Mouse (Mus musculus) gastrocnemius, adult 8-10 months (tissue): ENCODE results near the gene Gm9507. TPM values are rescaled to one million over a fixed set of nuclear protein-coding genes. Genes with fewer than 3 reads are reported as not detected.
"Not testable (repeated sequence)": the region's sequence is repeated elsewhere in the genome, so short reads cannot be mapped to it uniquely, and the experiment has no call there.

ENCODE experiments used
- DNase-seq, 2 experiments: peaks; one replicate each; pipeline ENCODE4 v3.0.0; 2022; ENCODE audit warnings: low spot score in 2 of 2
- total RNA-seq, 4 experiments: library from RNA; stranded (reverse); gene quantifications; 2 replicates each; pipeline ENCODE4 v1.2.4; 2022

Gene Gm9507
- total RNA-seq: not detected

DNA sequence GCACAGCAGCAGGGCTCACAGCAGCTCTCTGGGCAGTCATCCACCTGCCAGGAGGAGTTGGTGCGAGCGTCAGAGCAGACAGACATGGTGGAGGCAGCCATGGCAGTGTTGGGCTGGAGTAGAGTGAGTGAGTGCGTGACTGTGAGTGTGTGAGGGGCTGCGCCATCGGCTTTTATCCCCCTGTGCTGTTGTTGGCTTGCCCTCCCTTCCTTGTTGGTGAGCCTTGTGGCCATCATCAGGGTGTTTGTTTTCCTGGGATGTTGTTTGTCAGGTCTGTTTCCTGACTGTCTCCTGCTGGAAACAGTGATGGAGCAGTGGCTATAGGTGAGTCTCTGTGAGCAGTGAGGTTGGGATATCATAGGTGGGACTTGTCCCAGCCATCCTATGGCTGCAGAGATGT, at the start of gene Gm9507:
Gene Gm9507 (minus strand): TSS at position 101 of the 400 bp plus-strand sequence.
- DNase-seq: no peak

GRCm38 (mm10) chr10:77852559-77852958, 40.9 kb upstream of the Gm9507 start, which contains the start of gene Gm10318:
TSS of gene Gm10318 (plus strand) at chr10:77852859.
- DNase-seq: no peak

GRCm38 (mm10) chr10:77847538-77847937, 35.9 kb upstream of the Gm9507 start:
- no peak for DNase-seq

DNA sequence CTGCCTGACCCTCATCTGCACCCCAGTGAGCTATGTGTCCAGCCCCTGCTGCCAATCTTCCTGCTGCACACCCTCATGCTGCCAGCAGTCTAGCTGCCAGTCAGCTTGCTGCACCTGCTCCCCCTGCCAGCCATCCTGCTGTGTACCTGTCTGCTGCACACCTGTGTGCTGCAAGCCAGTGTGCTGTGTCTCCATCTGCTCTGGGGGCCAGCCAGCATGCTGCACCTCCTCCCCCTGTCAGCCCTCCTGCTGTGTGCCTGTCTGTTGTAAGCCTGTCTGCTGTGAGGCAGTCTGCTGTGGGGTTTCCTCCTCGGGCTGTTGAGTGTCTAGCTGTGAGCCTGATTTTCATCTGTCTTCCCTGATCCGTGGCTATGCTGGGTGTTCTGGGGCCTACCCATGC, 35.3 kb upstream of the Gm9507 start:
- no peak for DNase-seq

DNA sequence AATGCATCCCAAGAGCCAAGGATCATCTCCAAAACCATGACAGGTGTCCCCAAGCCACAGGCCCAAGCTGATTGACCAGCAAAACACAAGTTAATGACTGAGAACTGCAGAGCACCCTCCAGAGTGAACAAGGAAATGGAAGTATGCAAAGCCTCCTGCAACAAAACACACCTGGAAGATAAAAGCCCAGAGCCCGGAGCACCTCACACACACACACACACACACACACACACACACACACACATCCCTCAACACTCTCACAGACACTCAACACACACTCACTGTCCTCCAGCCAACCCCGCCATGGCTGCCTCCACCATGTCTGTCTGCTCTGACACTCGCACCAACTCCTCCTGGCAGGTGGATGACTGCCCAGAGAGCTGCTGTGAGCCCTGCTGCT, 34.9 kb upstream of the Gm9507 start, which contains the start of gene Gm36176:
Gene Gm36176 (plus strand): TSS at position 301 of the 400 bp plus-strand sequence.
- DNase-seq: no peak

- no peak for DNase-seq
Observed at GRCm38 (mm10) chr10:77839006-77839405, 27.4 kb upstream of the Gm9507 start.

DNA sequence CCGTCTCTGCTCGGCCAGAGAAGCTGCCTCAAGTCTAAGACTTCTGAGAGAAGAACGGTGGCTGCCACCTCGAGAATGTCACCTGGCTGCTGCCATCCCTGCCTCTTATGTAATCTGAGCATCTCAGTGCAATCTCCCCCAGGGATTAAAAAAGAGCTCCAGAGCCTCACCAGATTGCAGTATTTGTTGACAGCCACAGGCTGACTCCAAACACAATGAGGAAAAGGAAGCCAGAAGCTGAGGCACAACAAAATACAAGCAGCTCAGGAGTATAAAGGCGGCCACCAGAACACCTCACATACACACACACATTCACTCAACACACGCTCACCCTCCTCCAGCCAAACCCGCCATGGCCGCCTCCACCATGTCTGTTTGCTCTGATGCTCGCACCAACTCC, 24.0 kb upstream of the Gm9507 start, which contains the start of gene Krtap10-10:
Gene Krtap10-10 (plus strand): TSS at position 301 of the 400 bp plus-strand sequence.
- DNase-seq: no peak

GRCm38 (mm10) chr10:77826951-77827350, 15.3 kb upstream of the Gm9507 start, which contains the start of gene Krtap10-4:
TSS of gene Krtap10-4 (minus strand) at chr10:77827095.
- no peak for DNase-seq

DNA sequence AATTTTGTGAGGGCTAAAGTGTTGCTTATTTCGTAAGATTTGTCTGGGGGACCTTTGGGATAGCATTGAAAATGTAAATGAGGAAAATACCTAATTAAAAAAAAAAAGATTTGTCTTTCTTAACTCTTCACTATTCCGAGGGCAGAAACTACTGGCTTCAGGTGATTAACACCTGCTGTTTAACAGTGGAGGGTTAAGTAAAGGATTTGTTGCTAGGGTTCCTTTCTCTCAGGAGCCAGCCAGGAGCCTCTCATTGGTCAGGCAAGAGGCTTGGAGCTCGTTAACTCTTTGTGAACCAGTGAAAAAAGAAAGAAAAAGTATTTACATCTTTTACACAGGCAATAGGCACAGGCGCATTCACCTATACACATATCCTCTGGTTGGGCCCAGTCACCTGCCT, 7.6 kb upstream of the Gm9507 start:
- DNase-seq: no peak

- no peak for DNase-seq
Observed at GRCm38 (mm10) chr10:77818523-77818922, 6.9 kb upstream of the Gm9507 start.

GRCm38 (mm10) chr10:77815514-77815913, 3.9 kb upstream of the Gm9507 start:
- no peak for DNase-seq

DNA sequence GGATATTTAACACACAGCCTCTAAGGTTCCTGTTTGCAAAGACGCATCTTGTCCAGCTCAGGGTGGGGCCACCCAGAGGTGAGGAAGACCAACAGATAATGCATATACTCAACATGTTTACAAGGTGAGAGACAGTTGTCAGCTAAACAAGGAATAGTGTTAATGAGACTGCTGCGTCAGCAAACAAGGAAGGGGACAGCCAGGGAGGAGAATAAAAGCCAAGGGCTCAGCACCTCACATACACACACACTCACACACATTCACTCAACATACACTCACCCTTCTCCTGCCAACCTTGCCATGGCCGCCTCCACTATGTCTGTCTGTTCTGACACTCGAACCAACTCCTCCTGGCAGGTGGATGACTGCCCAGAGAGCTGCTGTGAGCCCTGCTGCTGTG, 2.7 kb upstream of the Gm9507 start, which contains the start of gene Gm2696:
Gene Gm2696 (plus strand): TSS at position 301 of the 400 bp plus-strand sequence.
- no peak for DNase-seq

GRCm38 (mm10) chr10:77804095-77804494, 7.5 kb downstream of the Gm9507 start:
- no peak for DNase-seq

GRCm38 (mm10) chr10:77798921-77799508, 12.6 kb downstream of the Gm9507 start, which contains the start of gene Gm19668:
TSS of gene Gm19668 (minus strand) at chr10:77799133.
- no peak for DNase-seq

DNA sequence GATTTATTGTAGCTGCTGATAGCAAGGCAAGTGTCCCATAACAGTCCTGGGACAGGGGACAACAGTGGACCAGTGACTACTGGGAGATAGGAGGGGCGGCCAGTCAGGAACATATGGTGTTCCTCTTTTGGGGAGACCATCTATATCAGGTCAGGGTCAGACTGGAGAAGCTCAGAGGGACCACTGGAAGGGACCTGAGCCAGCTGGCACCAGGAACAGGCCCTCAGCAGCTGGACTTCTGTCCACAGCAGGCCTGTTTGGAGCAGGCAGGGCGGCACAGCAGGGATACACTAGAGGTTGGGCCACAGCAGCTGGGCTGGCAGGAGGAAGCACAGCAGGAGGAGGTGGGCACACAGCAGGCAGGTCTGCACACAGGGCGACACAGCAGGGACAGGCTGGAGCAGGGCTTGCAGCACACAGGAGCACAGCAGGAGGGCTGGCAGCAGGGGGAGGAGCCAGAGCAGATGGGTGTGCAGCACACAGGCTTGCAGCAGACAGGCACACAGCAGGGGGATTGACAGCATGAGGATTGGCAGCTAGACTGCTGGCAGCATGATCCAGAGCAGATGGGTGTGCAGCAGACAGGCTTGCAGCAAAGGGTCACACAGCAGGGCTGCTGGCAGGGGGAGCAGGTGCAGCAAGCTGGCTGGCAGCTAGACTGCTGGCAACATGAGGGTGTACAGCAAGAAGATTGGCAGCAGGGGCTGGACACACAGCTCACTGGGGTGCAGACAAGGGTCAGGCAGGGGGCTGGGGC, 13.3 kb downstream of the Gm9507 start:
- not testable (repeated sequence) for DNase-seq

- no peak for DNase-seq
Observed at GRCm38 (mm10) chr10:77797677-77798076, 14.0 kb downstream of the Gm9507 start.

GRCm38 (mm10) chr10:77794976-77795375, 16.7 kb downstream of the Gm9507 start, which contains the start of gene Gm9639:
TSS of gene Gm9639 (minus strand) at chr10:77795076.
- no peak for DNase-seq

GRCm38 (mm10) chr10:77788621-77789020, 23.0 kb downstream of the Gm9507 start:
- DNase-seq: no peak

DNA sequence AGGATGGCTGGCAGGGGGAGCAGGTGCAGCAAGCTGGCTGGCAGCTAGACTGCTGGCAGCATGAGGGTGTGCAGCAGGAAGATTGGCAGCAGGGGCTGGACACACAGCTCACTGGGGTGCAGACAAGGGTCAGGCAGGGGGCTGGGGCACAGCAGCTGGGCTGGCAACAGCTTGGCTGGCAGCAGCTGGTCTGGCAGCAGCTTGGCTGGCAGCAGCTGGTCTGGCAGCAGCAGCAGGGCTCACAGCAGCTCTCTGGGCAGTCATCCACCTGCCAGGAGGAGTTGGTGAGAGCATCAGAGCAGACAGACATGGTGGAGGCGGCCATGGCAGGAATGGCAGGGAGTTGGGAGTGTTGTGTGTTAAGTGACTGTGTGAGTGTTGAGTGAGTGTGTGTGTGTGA, 23.8 kb downstream of the Gm9507 start, which contains the start of gene Gm7137:
Gene Gm7137 (minus strand): TSS at position 325 of the 400 bp plus-strand sequence.
- not testable (repeated sequence) for DNase-seq

- DNase-seq: not testable (repeated sequence)
Observed at GRCm38 (mm10) chr10:77783396-77783795, 28.2 kb downstream of the Gm9507 start.

DNA sequence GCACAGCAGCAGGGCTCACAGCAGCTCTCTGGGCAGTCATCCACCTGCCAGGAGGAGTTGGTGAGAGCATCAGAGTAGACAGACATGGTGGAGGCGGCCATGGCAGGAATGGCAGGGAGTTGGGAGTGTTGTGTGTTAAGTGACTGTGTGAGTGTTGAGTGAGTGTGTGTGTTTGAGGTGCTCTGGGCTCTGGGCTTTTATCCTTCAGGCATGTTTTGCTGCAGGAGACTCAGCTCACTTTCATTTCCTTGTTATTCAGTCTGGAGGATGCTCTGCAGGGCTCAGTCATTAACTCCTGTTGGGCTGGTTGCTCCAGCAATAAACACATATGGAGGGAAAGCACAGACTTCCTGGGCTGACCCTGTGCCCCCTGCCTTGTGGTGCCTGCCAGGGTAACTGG, 29.2 kb downstream of the Gm9507 start, which contains the start of gene Gm3250:
Gene Gm3250 (minus strand): TSS at position 101 of the 400 bp plus-strand sequence.
- not testable (repeated sequence) for DNase-seq

DNA sequence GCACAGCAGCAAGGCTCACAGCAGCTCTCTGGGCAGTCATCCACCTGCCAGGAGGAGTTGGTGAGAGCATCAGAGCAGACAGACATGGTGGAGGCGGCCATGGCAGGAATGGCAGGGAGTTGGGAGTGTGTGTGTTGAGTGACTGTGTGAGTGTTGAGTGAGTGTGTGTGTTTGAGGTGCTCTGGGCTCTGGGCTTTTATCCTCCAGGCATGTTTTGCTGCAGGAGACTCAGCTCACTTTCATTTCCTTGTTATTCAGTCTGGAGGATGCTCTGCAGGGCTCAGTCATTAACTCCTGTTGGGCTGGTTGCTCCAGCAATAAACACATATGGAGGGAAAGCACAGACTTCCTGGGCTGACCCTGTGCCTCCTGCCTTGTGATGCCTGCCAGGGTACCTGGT, 34.8 kb downstream of the Gm9507 start, which contains the start of gene Gm7138:
Gene Gm7138 (minus strand): TSS at position 101 of the 400 bp plus-strand sequence.
- DNase-seq: not testable (repeated sequence)
